ENCODE assay signal across 8 mouse cellular contexts in genomic region chr11:83303751-83304150, GRCm38 (mm10). TPM values are rescaled to one million over a fixed set of nuclear protein-coding genes. Genes with fewer than 3 reads are reported as not detected.
DNase-seq lines count a peak whose midpoint lies in the region; ATAC-seq and TF ChIP-seq lines count a peak whose summit lies in the region.
"Had no signal": no experiment of that assay in that cellular context is flagged by ENCODE, and none has a peak within 500 bp of the region (broad histone marks: within the 10 kb centered on the region; RNA-seq: fewer than 3 reads in every experiment).

No protein-coding gene starts in this region.

- DNase-seq in A20 (ENCODE audit: low read depth, low spot score), result peak; percentile 40
- DNase-seq in forelimb bud, embryonic 11.5 days (ENCODE audit: low read depth, low spot score), result peak; percentile 14
- DNase-seq in limb, embryonic 11.5 days (ENCODE audit: low spot score), result no peak
- no peak for DNase-seq in urinary bladder, postnatal 10 days (ENCODE audit: low spot score)
- DNase-seq in heart, postnatal 36 days, result no peak

- ATAC-seq in limb, embryonic 11.5 days (ENCODE audit: insufficient number of reproducible peaks, low FRiP score, low TSS enrichment, low read depth), result no peak

- no peak overlapping the region for H3ac ChIP-seq in C2C12 (ENCODE audit: control insufficient read depth, insufficient read length, low read depth)
- no peak overlapping the region for H3ac ChIP-seq in myocyte (ENCODE audit: control insufficient read depth, insufficient read length)

- intact Hi-C loops in heart, postnatal 36 days (cut with DNase I), result no loop called here

- H3K4me3 ChIP-seq in C2C12 (ENCODE audit: insufficient read depth, poor library complexity, severe bottlenecking) (peak overlapping the region; percentile 97), myocyte (peak overlapping the region; percentile 82)
- peak overlapping the region; percentile 11; the same call in 1 of the 2 replicates for H3K4me3 ChIP-seq in limb, embryonic 11.5 days (ENCODE audit: low read depth, low read length)

- peaks cover 69% of the 10 kb centered on the region for H3K79me2 ChIP-seq in C2C12 (ENCODE audit: control insufficient read depth, insufficient read depth)
- peaks cover 56% of the 10 kb centered on the region for H3K79me2 ChIP-seq in myocyte (ENCODE audit: control insufficient read depth, insufficient read depth)

- peak overlapping the region; percentile 79 for H3K4me2 ChIP-seq in limb, embryonic 11.5 days (ENCODE audit: low read depth, severe bottlenecking)
- H3K4me2 ChIP-seq in myocyte (ENCODE audit: low read depth), result peak overlapping the region; percentile 78

- no peak overlapping the region for H3K27ac ChIP-seq in limb, embryonic 11.5 days (replicated peaks; ENCODE audit: low read depth, low read length)

- no peak overlapping the region for H3K9ac ChIP-seq in limb, embryonic 11.5 days (ENCODE audit: low read length)

- peaks cover 3% of the 10 kb centered on the region for H3K4me1 ChIP-seq in limb, embryonic 11.5 days (ENCODE audit: control insufficient read depth, insufficient read depth, low read length)

- H3K79me3 ChIP-seq in C2C12 (ENCODE audit: low read depth), result peaks cover 51% of the 10 kb centered on the region

- TF ChIP-seq CTCF in C2C12 (IDR thresholded peaks at IDR 0.05; ENCODE audit: control insufficient read depth, insufficient read depth, insufficient read length), result no peak

- no peak for TF ChIP-seq POLR2A in myocyte (IDR thresholded peaks at IDR 0.05; ENCODE audit: insufficient read length, low read depth)

- H3K27me3 ChIP-seq in C2C12 (ENCODE audit: control insufficient read depth, insufficient read depth, insufficient read length), result no peaks in the 10 kb centered on the region
- H3K27me3 ChIP-seq in limb, embryonic 11.5 days (ENCODE audit: control insufficient read depth, insufficient read depth, low read length), result no peaks in the 10 kb centered on the region
- H3K27me3 ChIP-seq in myocyte (ENCODE audit: control insufficient read depth, insufficient read depth, insufficient read length), result no peaks in the 10 kb centered on the region

- peaks cover 6% of the 10 kb centered on the region for H3K36me3 ChIP-seq in C2C12 (ENCODE audit: control insufficient read depth, insufficient read depth)
- no peaks in the 10 kb centered on the region for H3K36me3 ChIP-seq in limb, embryonic 11.5 days (ENCODE audit: control insufficient read depth, insufficient read depth, low read length)
- H3K36me3 ChIP-seq in myocyte (ENCODE audit: control insufficient read depth, insufficient read depth), result peaks cover 5% of the 10 kb centered on the region

- H3K9me3 ChIP-seq in limb, embryonic 11.5 days (ENCODE audit: control insufficient read depth, low read length), result no peaks in the 10 kb centered on the region

- 49% methylated on average over 5 of the region's 5 CpGs for WGBS in limb, embryonic 11.5 days

TF ChIP-seq in C2C12, 6 proteins besides CTCF, POLR2A, EP300 and RAD21:
- TF ChIP-seq USF1 (IDR thresholded peaks at IDR 0.05; ENCODE audit: low read depth), result no peak
- no peak for TF ChIP-seq FOSL1 (IDR thresholded peaks at IDR 0.05; ENCODE audit: insufficient read depth, low read length, poor library complexity, severe bottlenecking)
- no peak for TF ChIP-seq CEBPB (IDR thresholded peaks at IDR 0.05; ENCODE audit: low read depth)
- no peak for TF ChIP-seq MAX (IDR thresholded peaks at IDR 0.05)
- TF ChIP-seq MYOD1 (IDR thresholded peaks at IDR 0.05; ENCODE audit: control insufficient read depth, insufficient read length, low read depth), result no peak
- TF ChIP-seq MYOG (IDR thresholded peaks at IDR 0.05; ENCODE audit: control insufficient read depth, extremely low read depth, insufficient read length), result no peak

TF ChIP-seq in myocyte, 11 proteins besides CTCF, POLR2A, EP300 and RAD21:
- TF ChIP-seq USF1 (IDR thresholded peaks at IDR 0.05; ENCODE audit: low read depth) (no peak), MAX (IDR thresholded peaks at IDR 0.05; ENCODE audit: low read depth) (no peak), REST (IDR thresholded peaks at IDR 0.05; ENCODE audit: insufficient read depth, insufficient read length) (no peak), SRF (IDR thresholded peaks at IDR 0.05; ENCODE audit: control insufficient read depth, insufficient read length, low read depth) (no peak), POLR2AphosphoS2 (IDR thresholded peaks at IDR 0.05; ENCODE audit: insufficient read length, low read depth) (no peak), CEBPB (IDR thresholded peaks at IDR 0.05; ENCODE audit: insufficient read depth, poor library complexity, severe bottlenecking) (no peak), E2F4 (IDR thresholded peaks at IDR 0.05; ENCODE audit: insufficient read depth) (no peak), TCF3 (IDR thresholded peaks at IDR 0.05; ENCODE audit: insufficient read length, low read depth) (no peak), MYOD1 (IDR thresholded peaks at IDR 0.05; ENCODE audit: control insufficient read depth in 1 of 3, insufficient read length in 2 of 3, low read depth in 2 of 3) (no peak), MYOG (IDR thresholded peaks at IDR 0.05; ENCODE audit: control insufficient read depth in 1 of 3, insufficient read depth in 1 of 3, insufficient read length in 2 of 3, low read depth in 2 of 3) (no peak), TCF12 (IDR thresholded peaks at IDR 0.05; ENCODE audit: insufficient read depth, poor library complexity, severe bottlenecking) (no peak)

RNA-seq across cellular contexts. Expression of gene Pex12, which starts 1.4 kb away (rescaled TPM):
- polyA plus RNA-seq in C2C12 (2012; fragmentation: generic; extraction: Trizol) (6.1 TPM), myocyte (2012; fragmentation: generic; extraction: Trizol) (8.7 TPM)
- polyA plus RNA-seq in limb, embryonic 11.5 days (2014; fragmentation: Nextera tagmentation; extraction: Ambion mirVana), result 13.2 and 15.6 TPM in 2 replicates
- total RNA-seq in heart, postnatal 36 days (2021), result 10 to 100 TPM in 1 of 2 experiments, 1 to 10 TPM in 1; 7.9 to 11.8 TPM

RNA-seq across cellular contexts. Expression of gene Ap2b1, which starts 4.9 kb away (rescaled TPM):
- polyA plus RNA-seq in C2C12 (2012; fragmentation: generic; extraction: Trizol), result 47.9 TPM
- 72.1 and 78.9 TPM in 2 replicates for polyA plus RNA-seq in limb, embryonic 11.5 days (2014; fragmentation: Nextera tagmentation; extraction: Ambion mirVana)
- polyA plus RNA-seq in myocyte (2012; fragmentation: generic; extraction: Trizol), result 64.7 TPM
- total RNA-seq in heart, postnatal 36 days (2021), result 10 to 100 TPM; 44.9 to 46.1 TPM

RNA-seq across cellular contexts. Expression of gene Slfn14, which starts 17.2 kb away (rescaled TPM):
- polyA plus RNA-seq in C2C12 (2012; fragmentation: generic; extraction: Trizol) (not detected), myocyte (2012; fragmentation: generic; extraction: Trizol) (0.01 TPM)
- 0.52 and 0.53 TPM in 2 replicates for polyA plus RNA-seq in limb, embryonic 11.5 days (2014; fragmentation: Nextera tagmentation; extraction: Ambion mirVana)
- under 1 TPM; 0.11 TPM for total RNA-seq in heart, postnatal 36 days (2021)
- polyA plus RNA-seq: gonadal fat pad, adult 2 months had no signal

Comparison
In these comparisons a context has a peak if more than half of its experiments do, and no peak if none do; other contexts are left out.
1. DNase-seq: peak in A20 (single experiment) and forelimb bud, embryonic 11.5 days (single experiment); none in limb, embryonic 11.5 days (single experiment), urinary bladder, postnatal 10 days (single experiment) and heart, postnatal 36 days (0 of 2).
2. H3K4me3 ChIP-seq: peak in every context shown above with its lines; median percentile 97 in C2C12; 82 in myocyte; 11 in limb, embryonic 11.5 days.